Mouse (Mus musculus): Measurements from ENCODE around the gene Plscr1. TPM values are rescaled to one million over a fixed set of nuclear protein-coding genes. Genes with fewer than 3 reads are reported as not detected.

Plscr1 gene
- 31.0 TPM for polyA plus RNA-seq (2017; shearing (Covaris generic))

GRCm38 (mm10) chr9:92249447-92249852 is at the start of gene Plscr1:
Gene Plscr1, plus strand, starts transcription at chr9:92249750.

GRCm38 (mm10) chr9:92275486-92276207 is 26.1 kb downstream of the Plscr1 start, which contains the start of gene Plscr2:
Gene Plscr2, plus strand, starts transcription at chr9:92275602.

GRCm38 (mm10) chr9:92309077-92309476 is 59.5 kb downstream of the Plscr1 start, which contains the start of gene 1700057G04Rik:
Gene 1700057G04Rik, plus strand, starts transcription at chr9:92309377.

Other genes with a start within 250 kb of the Plscr1 start
- gene Plscr5, start 56.8 kb upstream of the Plscr1 start, polyA plus RNA-seq (2017; shearing (Covaris generic)): not detected
- gene Plscr2, start 25.9 kb downstream of the Plscr1 start, polyA plus RNA-seq (2017; shearing (Covaris generic)): 0.22 TPM
- not detected for gene 1700057G04Rik, start 59.6 kb downstream of the Plscr1 start, polyA plus RNA-seq (2017; shearing (Covaris generic))
- 0.34 TPM for gene Plscr4, start 207.6 kb downstream of the Plscr1 start, polyA plus RNA-seq (2017; shearing (Covaris generic))

Data from CD4-positive, CD25-positive, alpha-beta regulatory T cell (primary cell).